In the genomic region with DNA sequence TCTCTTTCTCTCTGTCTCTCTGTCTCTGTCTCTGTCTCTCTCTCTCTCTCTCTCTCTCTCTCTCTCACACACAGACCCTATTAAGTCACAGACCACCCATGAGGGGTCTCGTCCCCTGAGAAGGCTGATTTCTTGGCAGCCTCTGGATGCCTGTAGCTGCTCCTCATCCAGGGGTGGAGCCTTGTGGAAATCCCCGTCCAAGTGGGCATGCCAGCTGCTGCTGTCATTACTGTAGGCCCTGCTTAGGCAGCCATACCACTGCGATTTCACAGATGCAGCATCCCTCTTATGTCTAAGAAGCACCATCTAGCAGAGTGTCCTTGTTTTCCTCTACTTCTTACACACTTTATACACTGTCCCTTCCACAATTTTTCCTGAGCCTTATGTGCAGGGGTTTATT, we compare ENCODE assay signal across 21 mouse cellular contexts.
DNase-seq lines count a peak whose midpoint lies in the region; ATAC-seq and TF ChIP-seq lines count a peak whose summit lies in the region.
"Had no signal": no experiment of that assay in that cellular context is flagged by ENCODE, and none has a peak within 500 bp of the region (broad histone marks: within the 10 kb centered on the region; RNA-seq: fewer than 3 reads in every experiment).

No protein-coding gene starts in this region.

- no peak overlapping the region for H3K27ac ChIP-seq in lung, embryonic 14.5 days (ENCODE audit: low read depth)
- H3K27ac ChIP-seq: forebrain, embryonic 12.5 days; heart, embryonic 15.5 days; liver, embryonic 12.5 days; midbrain, embryonic 12.5 days had no signal

- intact Hi-C loops in gastrocnemius, postnatal 14 days (cut with DNase I; ENCODE audit: low total_unique reads) = no loop called here

- no peak overlapping the region for H3K4me2 ChIP-seq in lung, embryonic 14.5 days
- H3K4me2 ChIP-seq: forebrain, embryonic 12.5 days; heart, embryonic 15.5 days; liver, embryonic 12.5 days; midbrain, embryonic 12.5 days had no signal

- DNase-seq in gastrocnemius, postnatal 14 days = peak; percentile 23
- no peak for DNase-seq in gastrocnemius, adult 18-20 months (ENCODE audit: low spot score)
- DNase-seq in lung, embryonic 14.5 days = peak; percentile 80
- no peak for DNase-seq in lung, postnatal 25 days (ENCODE audit: low spot score)
- DNase-seq in retina, postnatal 1 day = peak; percentile 24
- DNase-seq in retina, embryonic 14.5 days (ENCODE audit: low spot score) = no peak
- peak; percentile 36 for DNase-seq in mesoderm, embryonic 11.5 days (ENCODE audit: low read depth, low spot score)
- DNase-seq in right cerebral cortex, adult 18-20 months = no peak
- DNase-seq: adrenal gland, postnatal 36 days; cerebellum, adult 8-10 months; gastrocnemius, postnatal 25 days; kidney, adult 2 months; kidney, postnatal 14 days; lung, postnatal 14 days; right cerebral cortex, postnatal 4 days had no signal

- H3K36me3 ChIP-seq in lung, embryonic 14.5 days (ENCODE audit: insufficient read depth) = no peaks in the 10 kb centered on the region
- H3K36me3 ChIP-seq: forebrain, embryonic 12.5 days; G1E; heart, embryonic 15.5 days; liver, embryonic 12.5 days; midbrain, embryonic 12.5 days had no signal

- H3K9ac ChIP-seq in lung, embryonic 14.5 days = no peak overlapping the region
- H3K9ac ChIP-seq: forebrain, embryonic 12.5 days; heart, embryonic 15.5 days; liver, embryonic 12.5 days; midbrain, embryonic 12.5 days had no signal

- WGBS in lung, embryonic 14.5 days = 28% methylated on average over 3 of the region's 3 CpGs

- no peaks in the 10 kb centered on the region for H3K27me3 ChIP-seq in lung, embryonic 14.5 days (ENCODE audit: insufficient read depth, low read length)
- H3K27me3 ChIP-seq: forebrain, embryonic 12.5 days; heart, embryonic 15.5 days; liver, embryonic 12.5 days; midbrain, embryonic 12.5 days had no signal

- no peaks in the 10 kb centered on the region for H3K9me3 ChIP-seq in lung, embryonic 14.5 days (ENCODE audit: low read depth, low read length)
- H3K9me3 ChIP-seq: forebrain, embryonic 12.5 days; heart, embryonic 15.5 days; liver, embryonic 12.5 days; midbrain, embryonic 12.5 days had no signal

- TF ChIP-seq CTCF in lung, embryonic 14.5 days (IDR thresholded peaks at IDR 0.05; ENCODE audit: low read depth) = no peak

- ATAC-seq in lung, embryonic 14.5 days (ENCODE audit: insufficient read depth) = peak; percentile 77; the same call in 1 of the 2 replicates
- ATAC-seq: inflammation-experienced regulatory T-cells, adult 6 months; liver, embryonic 12.5 days had no signal

- no peaks in the 10 kb centered on the region for H3K4me1 ChIP-seq in lung, embryonic 14.5 days (ENCODE audit: insufficient read depth)
- H3K4me1 ChIP-seq: forebrain, embryonic 12.5 days; heart, embryonic 15.5 days; liver, embryonic 12.5 days had no signal

- H3K4me3 ChIP-seq in lung, embryonic 14.5 days (ENCODE audit: low read depth, low read length) = no peak overlapping the region
- H3K4me3 ChIP-seq: forebrain, embryonic 12.5 days; heart, embryonic 15.5 days; liver, embryonic 12.5 days; midbrain, embryonic 12.5 days had no signal

Comparison
In these comparisons a context has a peak if more than half of its experiments do, and no peak if none do; other contexts are left out.
1. DNase-seq: peak in gastrocnemius, postnatal 14 days (single experiment), lung, embryonic 14.5 days (single experiment), retina, postnatal 1 day (single experiment) and mesoderm, embryonic 11.5 days (single experiment); none in gastrocnemius, adult 18-20 months (single experiment), lung, postnatal 25 days (single experiment), retina, embryonic 14.5 days (single experiment) and right cerebral cortex, adult 18-20 months (single experiment).